Mouse (Mus musculus): ENCODE measurements around the gene Srp54a.
"Not testable (repeated sequence)": the region's sequence is repeated elsewhere in the genome, so short reads cannot be mapped to it uniquely, and the experiment has no call there.

Srp54a gene

GRCm38 (mm10) chr12:55124242-55124641 is 44.2 kb downstream of the Srp54a start, which contains the start of gene Fam177a:
Gene Fam177a, plus strand, starts transcription at chr12:55124469.
- in situ Hi-C loops (cut with MboI; ENCODE audit: unreplicated experiment in 2 of 2): not testable (repeated sequence)

- in situ Hi-C loops (cut with MboI; ENCODE audit: unreplicated experiment in 2 of 2): not testable (repeated sequence)
These were observed 44.7 kb downstream of the Srp54a start for GRCm38 (mm10) chr12:55124731-55125130.

- in situ Hi-C loops (cut with MboI; ENCODE audit: unreplicated experiment in 2 of 2): not testable (repeated sequence)
These were observed 55.5 kb downstream of the Srp54a start for GRCm38 (mm10) chr12:55135540-55135939.

GRCm38 (mm10) chr12:55137859-55138258 is 57.8 kb downstream of the Srp54a start:
- in situ Hi-C loops (cut with MboI; ENCODE audit: unreplicated experiment in 2 of 2): not testable (repeated sequence)

DNA sequence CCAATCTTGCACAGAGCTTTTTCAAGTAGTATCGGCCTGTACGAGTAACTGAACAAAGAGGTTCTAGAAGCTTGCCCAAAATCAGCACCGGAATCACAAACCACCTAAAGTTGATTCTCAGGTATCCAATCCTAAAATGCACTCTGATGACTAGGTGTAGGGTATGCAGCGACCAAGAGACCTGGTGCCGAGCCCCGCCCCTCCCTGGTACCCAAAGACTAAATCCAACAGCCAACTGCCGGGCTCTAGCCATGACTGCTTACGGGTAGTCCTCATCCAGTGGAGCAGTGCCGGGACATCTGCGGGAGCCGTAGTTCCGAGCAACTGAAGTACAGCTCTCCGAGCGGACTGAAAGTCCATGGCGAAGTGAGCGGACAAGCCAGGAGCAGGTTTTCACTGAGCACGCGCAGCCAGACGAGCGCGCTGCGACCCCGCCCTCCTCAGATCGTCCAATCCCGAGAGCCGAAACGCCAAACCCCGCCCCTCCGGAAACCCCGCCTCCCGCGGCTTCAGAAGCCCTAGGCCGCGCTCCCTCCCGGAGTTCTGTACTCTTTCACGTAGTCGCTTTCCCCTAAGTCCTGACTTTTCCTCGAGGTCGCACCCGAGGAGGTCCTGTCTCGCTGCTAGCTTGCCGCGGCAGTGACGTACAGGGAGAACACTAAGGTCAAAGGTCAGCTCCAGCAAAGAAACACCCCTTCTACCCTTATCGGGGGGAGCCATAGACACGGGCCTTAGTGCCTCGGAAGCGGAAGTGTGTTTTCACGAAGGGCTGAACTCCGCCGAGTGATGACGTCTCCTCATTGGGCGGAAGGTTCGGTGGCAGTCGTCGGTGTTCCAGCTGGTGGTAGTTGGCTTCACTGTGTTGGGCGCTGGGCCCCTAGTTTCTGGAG is 74.7 kb downstream of the Srp54a start, which contains the start of gene Srp54b:
Srp54b (plus strand) TSS at position 546 of the 890 bp plus-strand sequence.
- in situ Hi-C loops (cut with MboI; ENCODE audit: unreplicated experiment in 2 of 2): not testable (repeated sequence)

DNA sequence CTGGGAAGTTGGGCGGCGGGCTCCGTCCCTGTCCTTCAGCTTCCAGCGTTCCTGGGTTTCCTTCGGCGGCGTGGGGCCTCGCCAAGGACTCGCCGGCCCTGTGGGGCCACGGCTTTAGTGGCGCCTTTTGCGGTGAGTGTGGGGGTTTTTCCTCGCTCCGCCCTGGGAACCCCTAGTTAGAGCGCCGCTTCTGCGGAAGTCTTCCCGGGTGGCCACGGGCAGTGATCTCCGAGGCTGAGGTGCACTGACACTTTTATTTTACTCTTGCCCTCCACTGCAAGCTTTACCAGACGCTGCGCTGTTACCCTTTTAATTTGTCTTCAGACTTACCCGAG is 75.4 kb downstream of the Srp54a start:
- in situ Hi-C loops (cut with MboI; ENCODE audit: unreplicated experiment in 2 of 2): not testable (repeated sequence)

Measured in v-Abl transformed pro-B cells (cell line).